Mouse (Mus musculus) forebrain, embryonic 14.5 days (tissue): Measurements from ENCODE around the gene Plppr3. TPM values are rescaled to one million over a fixed set of nuclear protein-coding genes. Genes with fewer than 3 reads are reported as not detected.
A peak's percentile ranks its signal among the peaks of the same experiment; 100 is the strongest.

ENCODE experiments used
- ATAC-seq: fragments of 200-750 bp; cut with Nextera tagmentation; 2 replicates; pipeline ENCODE4 v1.8.0; 2017; ENCODE audit warnings: mild to moderate bottlenecking, moderate library complexity
- DNase-seq: peaks from one replicate; pipeline ENCODE4 v3.0.0-alpha.2; 2015; ENCODE audit warnings: low spot score
- H3K27ac ChIP-seq: fragments of 300-500 bp; sonication (generic); 2 replicates; pipeline ENCODE4 v1.5.1; 2014; ENCODE audit warnings: low read depth, mild to moderate bottlenecking, control low read depth, low read length, moderate library complexity
- H3K27me3 ChIP-seq: fragments of 300-500 bp; sonication (generic); replicated peaks from 2 replicates; pipeline ENCODE4 v1.6.1; 2014; ENCODE audit warnings: low read length, control low read depth, mixed read lengths; ENCODE audit not compliant: control insufficient read depth, insufficient read depth
- H3K36me3 ChIP-seq: fragments of 300-500 bp; sonication (generic); 2 replicates; pipeline ENCODE4 v1.6.1; 2014; ENCODE audit warnings: low read length, control low read depth; ENCODE audit not compliant: control insufficient read depth, insufficient read depth
- H3K4me1 ChIP-seq: fragments of 300-500 bp; sonication (generic); 2 replicates; pipeline ENCODE4 v1.6.1; 2014; ENCODE audit warnings: antibody characterized with exemption, low read length, control low read depth; ENCODE audit not compliant: control insufficient read depth, insufficient read depth
- H3K4me2 ChIP-seq: fragments of 300-500 bp; sonication (generic); 2 replicates; pipeline ENCODE4 v1.6.1; 2014; ENCODE audit warnings: mild to moderate bottlenecking, control low read depth, low read length
- H3K4me3 ChIP-seq: fragments of 300-500 bp; sonication (generic); 2 replicates; pipeline ENCODE4 v1.5.1; 2014; ENCODE audit warnings: low read depth, low read length, control low read depth
- H3K9ac ChIP-seq: fragments of 300-500 bp; sonication (generic); 2 replicates; pipeline ENCODE4 v1.6.1; 2014; ENCODE audit warnings: mild to moderate bottlenecking, low read length, control low read depth, moderate library complexity
- H3K9me3 ChIP-seq: fragments of 300-500 bp; sonication (generic); replicated peaks from 2 replicates; pipeline ENCODE4 v1.6.1; 2016; ENCODE audit warnings: low read length, control low read depth, mixed read lengths; ENCODE audit not compliant: control insufficient read depth
- WGBS: fragments of 180-500 bp; shearing (Covaris S2); extraction: QIAGEN DNeasy Blood & Tissue Kit; methylation state at CpG from one replicate; pipeline ENCODE4 v1.1.7; 2014; 5-methylcytosine and 5-hydroxymethylcytosine counted together
- polyA plus RNA-seq: library from polyadenylated mRNA; unstranded; fragments of >200 nt; fragmentation: Nextera tagmentation; extraction: Ambion mirVana; gene quantifications from 2 replicates; pipeline ENCODE4 v1.2.1, GENCODE M21; 2014

The Plppr3 gene
- polyA plus RNA-seq, 1 experiment from 2014 or later = 224 TPM

GRCm38 (mm10) chr10:79831583-79831982 is 42.9 kb downstream of the Plppr3 start:
- no peak overlapping the region for H3K4me3 ChIP-seq
- H3K4me2 ChIP-seq = no peak overlapping the region
- no peaks in the 10 kb centered on the region for H3K27me3 ChIP-seq
- DNase-seq (no peak), ATAC-seq (no peak)
- no peak overlapping the region for H3K9ac ChIP-seq
- H3K27ac ChIP-seq = no peak overlapping the region
- 92% methylated on average over 3 of the region's 3 CpGs for WGBS
- H3K36me3 ChIP-seq = no peaks in the 10 kb centered on the region
- H3K4me1 ChIP-seq = no peaks in the 10 kb centered on the region
- no peaks in the 10 kb centered on the region for H3K9me3 ChIP-seq

DNA sequence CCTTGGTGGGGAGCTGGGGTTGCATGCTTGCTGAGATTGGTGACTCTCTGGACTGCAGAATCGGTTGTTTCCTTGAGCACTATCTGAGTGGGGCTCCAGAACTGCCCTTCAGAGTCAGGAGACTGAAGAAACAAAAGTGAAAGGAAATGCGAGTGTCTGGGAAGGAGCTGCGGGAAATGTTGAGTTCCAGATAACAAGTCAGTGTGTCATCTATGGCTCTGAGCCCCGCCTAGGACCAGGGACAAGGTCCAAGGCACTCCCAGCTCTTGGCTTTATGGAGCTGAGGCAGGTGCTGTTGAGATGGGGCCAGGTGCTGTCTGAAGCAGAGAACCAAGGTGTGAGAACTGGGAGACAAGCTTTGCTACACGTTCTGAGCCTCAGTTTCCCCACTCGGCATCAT is 50.0 kb downstream of the Plppr3 start:
- no peak for DNase-seq
- WGBS = 72% methylated on average over 6 of the region's 6 CpGs
- no peak overlapping the region for H3K4me2 ChIP-seq
- no peaks in the 10 kb centered on the region for H3K4me1 ChIP-seq
- no peak overlapping the region for H3K27ac ChIP-seq
- no peak for ATAC-seq
- no peaks in the 10 kb centered on the region for H3K27me3 ChIP-seq
- peaks cover 18% of the 10 kb centered on the region for H3K36me3 ChIP-seq
- H3K9ac ChIP-seq = no peak overlapping the region
- H3K4me3 ChIP-seq = no peak overlapping the region
- H3K9me3 ChIP-seq = no peaks in the 10 kb centered on the region

- no peak for ATAC-seq
- peaks cover 32% of the 10 kb centered on the region for H3K36me3 ChIP-seq
- no peaks in the 10 kb centered on the region for H3K9me3 ChIP-seq
- no peak overlapping the region for H3K4me3 ChIP-seq
- no peak overlapping the region for H3K4me2 ChIP-seq
- 77% methylated on average over 6 of the region's 6 CpGs for WGBS
- no peaks in the 10 kb centered on the region for H3K27me3 ChIP-seq
- H3K9ac ChIP-seq = no peak overlapping the region
- DNase-seq = no peak
- H3K4me1 ChIP-seq = no peaks in the 10 kb centered on the region
- H3K27ac ChIP-seq = no peak overlapping the region
Observed at GRCm38 (mm10) chr10:79823011-79823410, 51.4 kb downstream of the Plppr3 start.

DNA sequence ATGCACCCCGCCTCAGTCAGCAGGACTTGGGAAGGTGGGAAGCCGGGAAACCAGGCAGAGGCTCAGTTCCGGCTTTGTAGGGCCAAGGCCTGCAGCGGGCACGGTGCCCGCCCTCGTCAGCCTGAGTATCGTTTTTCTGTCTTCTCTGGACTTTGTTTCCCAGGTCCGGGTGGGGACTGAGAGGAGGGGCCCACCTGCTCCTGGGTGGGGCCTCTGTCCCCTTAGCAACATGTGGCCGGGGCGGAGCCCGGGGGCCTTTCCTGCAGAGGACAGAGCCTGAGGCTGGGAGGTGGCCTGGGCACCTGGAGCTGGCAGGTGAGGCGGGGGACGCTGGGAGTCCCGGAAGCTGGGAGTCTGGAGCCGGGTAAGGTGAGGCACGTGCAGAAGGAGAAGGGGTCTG is 52.1 kb downstream of the Plppr3 start:
- H3K4me3 ChIP-seq = no peak overlapping the region
- H3K27ac ChIP-seq = no peak overlapping the region
- WGBS = 25% methylated on average over 17 of the region's 17 CpGs
- H3K9ac ChIP-seq = 0 out of 2 replicates have a peak overlapping the region, but pooled peaks have one; percentile 13
- H3K4me1 ChIP-seq = no peaks in the 10 kb centered on the region
- peaks cover 38% of the 10 kb centered on the region for H3K36me3 ChIP-seq
- H3K9me3 ChIP-seq = no peaks in the 10 kb centered on the region
- no peak overlapping the region for H3K4me2 ChIP-seq
- no peaks in the 10 kb centered on the region for H3K27me3 ChIP-seq
- DNase-seq (no peak), ATAC-seq (no peak)

- ATAC-seq = no peak
- Histone ChIP-seq H3K4me2 (no peak overlapping the region), H3K27ac (no peak overlapping the region), H3K9me3 (no peaks in the 10 kb centered on the region), H3K36me3 (peaks cover 44% of the 10 kb centered on the region), H3K4me3 (no peak overlapping the region), H3K27me3 (no peaks in the 10 kb centered on the region), H3K4me1 (no peaks in the 10 kb centered on the region), H3K9ac (no peak overlapping the region)
- DNase-seq = no peak
- 88% methylated on average over 12 of the region's 12 CpGs for WGBS
Observed at GRCm38 (mm10) chr10:79821731-79822130, 52.7 kb downstream of the Plppr3 start.

GRCm38 (mm10) chr10:79820782-79821181 is 53.7 kb downstream of the Plppr3 start, which contains the start of gene Misp:
TSS of gene Misp (plus strand) at chr10:79820989.
- H3K36me3 ChIP-seq = peaks cover 53% of the 10 kb centered on the region
- no peak for ATAC-seq
- H3K9ac ChIP-seq = no peak within 1 kb of the TSS
- WGBS = 73% methylated on average over 11 of the region's 11 CpGs
- H3K4me3 ChIP-seq = no peak within 1 kb of the TSS
- DNase-seq = no peak
- no peaks in the 10 kb centered on the region for H3K9me3 ChIP-seq
- no peaks in the 10 kb centered on the region for H3K4me1 ChIP-seq
- no peak within 1 kb of the TSS for H3K4me2 ChIP-seq
- no peak within 1 kb of the TSS for H3K27ac ChIP-seq
- H3K27me3 ChIP-seq = no peaks in the 10 kb centered on the region

- ATAC-seq = no peak
- no peak overlapping the region for H3K4me3 ChIP-seq
Observed at GRCm38 (mm10) chr10:79820277-79820676, 54.2 kb downstream of the Plppr3 start.

GRCm38 (mm10) chr10:79819606-79820005 is 54.8 kb downstream of the Plppr3 start:
- no peak for ATAC-seq

More at GRCm38 (mm10) chr10:79820277-79820676, 54.2 kb downstream of the Plppr3 start:
- no peak for DNase-seq
- whole genome bisulfite sequencing = 88% methylated on average over 8 of the region's 8 CpGs
- H3K36me3 ChIP-seq = peaks cover 58% of the 10 kb centered on the region
- H3K9me3 ChIP-seq = no peaks in the 10 kb centered on the region
- H3K27me3 ChIP-seq = no peaks in the 10 kb centered on the region
- H3K4me2 ChIP-seq = no peak overlapping the region
- H3K27ac ChIP-seq = no peak overlapping the region
- H3K4me1 ChIP-seq = no peaks in the 10 kb centered on the region
- H3K9ac ChIP-seq = no peak overlapping the region

GRCm38 (mm10) chr10:79818225-79818624 is 56.2 kb downstream of the Plppr3 start:
- peaks cover 75% of the 10 kb centered on the region for H3K36me3 ChIP-seq
- no peak overlapping the region for H3K4me2 ChIP-seq
- H3K4me1 ChIP-seq = no peaks in the 10 kb centered on the region
- no peak overlapping the region for H3K4me3 ChIP-seq
- no peak overlapping the region for H3K27ac ChIP-seq
- H3K9ac ChIP-seq = no peak overlapping the region
- H3K9me3 ChIP-seq = no peaks in the 10 kb centered on the region
- ATAC-seq (no peak), DNase-seq (no peak)
- 88% methylated on average over 4 of the region's 4 CpGs for WGBS
- H3K27me3 ChIP-seq = no peaks in the 10 kb centered on the region

More at GRCm38 (mm10) chr10:79819606-79820005, 54.8 kb downstream of the Plppr3 start:
- no peak overlapping the region for H3K4me2 ChIP-seq
- H3K9ac ChIP-seq = no peak overlapping the region
- H3K4me3 ChIP-seq = no peak overlapping the region
- no peak overlapping the region for H3K27ac ChIP-seq
- H3K4me1 ChIP-seq = no peaks in the 10 kb centered on the region
- WGBS = 89% methylated on average over 17 of the region's 17 CpGs
- no peaks in the 10 kb centered on the region for H3K9me3 ChIP-seq
- DNase-seq = no peak
- H3K27me3 ChIP-seq = no peaks in the 10 kb centered on the region
- peaks cover 64% of the 10 kb centered on the region for H3K36me3 ChIP-seq
